Mouse (Mus musculus) MEL (cell line): ENCODE measurements around the gene Large2. TPM values are rescaled to one million over a fixed set of nuclear protein-coding genes. Genes with fewer than 3 reads are reported as not detected.

Source experiments
- DNase-seq: peaks from one replicate; pipeline ENCODE4 v3.0.0; 2011; ENCODE audit warnings: low read depth, low spot score
- H3K27ac ChIP-seq: 2 replicates; pipeline ENCODE4 v1.5.1; 2012; ENCODE audit warnings: low read depth, mild to moderate bottlenecking, control low read depth, low read length, moderate library complexity; ENCODE audit not compliant: control insufficient read depth
- H3K27me3 ChIP-seq, 2 experiments: fragments of 150-350 bp in 1 of 2; sonication (generic) in 1 of 2; 2 replicates each; pipeline ENCODE4 v1.6.1; 2012; ENCODE audit warnings: low read length in 2 of 2, mild to moderate bottlenecking in 2 of 2, improper control_type of control experiment in 1 of 2, moderate library complexity in 1 of 2; ENCODE audit not compliant: insufficient read depth in 2 of 2, control insufficient read depth in 1 of 2
- H3K36me3 ChIP-seq, 2 experiments: 2 replicates each; pipeline ENCODE4 v1.6.1; 2012 to 2014; ENCODE audit warnings: low read length in 2 of 2, improper control_type of control experiment in 1 of 2, inconsistent platforms in 1 of 2, mild to moderate bottlenecking in 1 of 2; ENCODE audit not compliant: insufficient read depth in 2 of 2, control insufficient read depth in 1 of 2
- H3K4me1 ChIP-seq, 2 experiments: fragments of 150-350 bp in 1 of 2; sonication (generic) in 1 of 2; 2 replicates each; pipeline ENCODE4 v1.6.1; 2012; ENCODE audit warnings: low read length in 2 of 2, improper control_type of control experiment in 1 of 2, mild to moderate bottlenecking in 1 of 2; ENCODE audit not compliant: insufficient read depth in 2 of 2, control insufficient read depth in 1 of 2
- H3K4me3 ChIP-seq, 2 experiments: fragments of 150-350 bp in 1 of 2; sonication (generic) in 1 of 2; 2 replicates each; pipeline ENCODE4 v1.5.1; 2012; ENCODE audit warnings: low read depth in 2 of 2, low read length in 2 of 2, mild to moderate bottlenecking in 2 of 2, moderate library complexity in 2 of 2, control low read depth in 1 of 2, improper control_type of control experiment in 1 of 2; ENCODE audit not compliant: control insufficient read depth in 1 of 2, insufficient read depth in 1 of 2
- H3K79me2 ChIP-seq: 2 replicates; pipeline ENCODE4 v1.6.1; 2012; ENCODE audit warnings: mild to moderate bottlenecking, low read length, moderate library complexity; ENCODE audit not compliant: control insufficient read depth, poor library complexity, insufficient read depth
- H3K9ac ChIP-seq: 2 replicates; pipeline ENCODE4 v1.6.1; 2012; ENCODE audit warnings: low read depth, mild to moderate bottlenecking, control low read depth, low read length, moderate library complexity; ENCODE audit not compliant: control insufficient read depth, poor library complexity, severe bottlenecking
- H3K9me3 ChIP-seq: fragments of 150-350 bp; sonication (generic); replicated peaks from 2 replicates; pipeline ENCODE4 v1.6.1; 2012; ENCODE audit warnings: mild to moderate bottlenecking, low read length, improper control_type of control experiment, moderate library complexity; ENCODE audit not compliant: insufficient read depth
- BHLHE40 ChIP-seq: IDR thresholded peaks from 2 replicates; pipeline ENCODE4 v1.6.1; 2012; ENCODE audit warnings: low read depth, mild to moderate bottlenecking, inconsistent platforms, low read length, improper control_type of control experiment, borderline replicate concordance
- CHD1 ChIP-seq: IDR thresholded peaks from 2 replicates; pipeline ENCODE4 v1.6.1; 2012; ENCODE audit warnings: low read depth, mild to moderate bottlenecking, inconsistent platforms, low read length, improper control_type of control experiment
- CHD2 ChIP-seq: IDR thresholded peaks from 2 replicates; pipeline ENCODE4 v1.6.1; 2011; ENCODE audit warnings: low read length, improper control_type of control experiment
- CTCF ChIP-seq, 3 experiments: IDR thresholded peaks in 2 of 3; conservative IDR thresholded peaks in 1 of 3; 2 replicates each; pipeline ENCODE4 v1.5.1; 2011 to 2012; ENCODE audit warnings: low read length in 3 of 3, low read depth in 2 of 3, mild to moderate bottlenecking in 2 of 3, improper control_type of control experiment in 1 of 3, inconsistent platforms in 1 of 3, mixed read lengths in 1 of 3, moderate library complexity in 1 of 3; ENCODE audit not compliant: control insufficient read depth in 1 of 3, insufficient read depth in 1 of 3, poor library complexity in 1 of 3, severe bottlenecking in 1 of 3
- E2F4 ChIP-seq: IDR thresholded peaks from 2 replicates; pipeline ENCODE4 v1.6.1; 2011; ENCODE audit warnings: low read depth, low read length, improper control_type of control experiment, borderline replicate concordance
- ELF1 ChIP-seq: IDR thresholded peaks from 2 replicates; pipeline ENCODE4 v1.6.1; 2014; ENCODE audit warnings: low read depth, mild to moderate bottlenecking, inconsistent platforms, low read length, improper control_type of control experiment, moderate library complexity
- EP300 ChIP-seq, 2 experiments: IDR thresholded peaks; 2 replicates each; pipeline ENCODE4 v1.6.1; 2011; ENCODE audit warnings: improper control_type of control experiment in 2 of 2, low read length in 2 of 2, low read depth in 1 of 2, mild to moderate bottlenecking in 1 of 2
- ETS1 ChIP-seq: IDR thresholded peaks from 2 replicates; pipeline ENCODE4 v1.6.1; 2012; ENCODE audit warnings: low read depth, mild to moderate bottlenecking, inconsistent platforms, low read length, improper control_type of control experiment, moderate library complexity
- GABPA ChIP-seq: IDR thresholded peaks from 2 replicates; pipeline ENCODE4 v1.6.1; 2012; ENCODE audit warnings: low read depth, mild to moderate bottlenecking, inconsistent platforms, low read length, improper control_type of control experiment, moderate library complexity
- GATA1 ChIP-seq: IDR thresholded peaks from 2 replicates; pipeline ENCODE4 v1.6.1; 2011; ENCODE audit warnings: low read depth, low read length, improper control_type of control experiment
- HCFC1 ChIP-seq: IDR thresholded peaks from 2 replicates; pipeline ENCODE4 v1.6.1; 2012; ENCODE audit warnings: low read depth, mild to moderate bottlenecking, inconsistent platforms, low read length, improper control_type of control experiment, moderate library complexity
- JUND ChIP-seq: IDR thresholded peaks from 2 replicates; pipeline ENCODE4 v1.6.1; 2011; ENCODE audit warnings: low read depth, mild to moderate bottlenecking, improper control_type of control experiment, low read length
- MAFK ChIP-seq: IDR thresholded peaks from 2 replicates; pipeline ENCODE4 v1.6.1; 2011; ENCODE audit warnings: low read depth, mild to moderate bottlenecking, low read length, improper control_type of control experiment, borderline replicate concordance
- MAX ChIP-seq: IDR thresholded peaks from 2 replicates; pipeline ENCODE4 v1.6.1; 2011; ENCODE audit warnings: low read length, improper control_type of control experiment
- MAZ ChIP-seq: IDR thresholded peaks from 2 replicates; pipeline ENCODE4 v1.6.1; 2012; ENCODE audit warnings: low read depth, mild to moderate bottlenecking, inconsistent platforms, low read length, improper control_type of control experiment
- MEF2A ChIP-seq: IDR thresholded peaks from 2 replicates; pipeline ENCODE4 v1.6.1; 2014; ENCODE audit warnings: low read depth, mild to moderate bottlenecking, inconsistent platforms, low read length, improper control_type of control experiment; ENCODE audit not compliant: poor library complexity, insufficient replicate concordance, severe bottlenecking; ENCODE audit errors: extremely low read depth
- MXI1 ChIP-seq: IDR thresholded peaks from 2 replicates; pipeline ENCODE4 v1.6.1; 2011; ENCODE audit warnings: mild to moderate bottlenecking, low read depth, low read length, improper control_type of control experiment
- MYB ChIP-seq: IDR thresholded peaks from 2 replicates; pipeline ENCODE4 v1.6.1; 2011; ENCODE audit warnings: mild to moderate bottlenecking, low read depth, low read length, improper control_type of control experiment
- MYC ChIP-seq: IDR thresholded peaks from 2 replicates; pipeline ENCODE4 v1.6.1; 2011; ENCODE audit warnings: low read depth, mild to moderate bottlenecking, low read length, improper control_type of control experiment, moderate library complexity
- NRF1 ChIP-seq: IDR thresholded peaks from 2 replicates; pipeline ENCODE4 v1.6.1; 2014; ENCODE audit warnings: low read depth, mild to moderate bottlenecking, inconsistent platforms, low read length, improper control_type of control experiment, moderate library complexity; ENCODE audit not compliant: poor library complexity, insufficient read depth, severe bottlenecking
- POLR2AphosphoS5 ChIP-seq: IDR thresholded peaks from 2 replicates; pipeline ENCODE4 v1.6.1; 2012; ENCODE audit warnings: low read depth, borderline replicate concordance, mild to moderate bottlenecking, inconsistent platforms, low read length, moderate library complexity, mixed read lengths
- RCOR1 ChIP-seq: IDR thresholded peaks from 2 replicates; pipeline ENCODE4 v1.6.1; 2012; ENCODE audit warnings: low read depth, mild to moderate bottlenecking, inconsistent platforms, low read length, improper control_type of control experiment
- SIN3A ChIP-seq: IDR thresholded peaks from 2 replicates; pipeline ENCODE4 v1.6.1; 2012; ENCODE audit warnings: low read length, improper control_type of control experiment, inconsistent platforms
- SMC3 ChIP-seq: IDR thresholded peaks from 2 replicates; pipeline ENCODE4 v1.6.1; 2011; ENCODE audit warnings: low read depth, low read length, improper control_type of control experiment
- TAL1 ChIP-seq: IDR thresholded peaks from 2 replicates; pipeline ENCODE4 v1.6.1; 2012; ENCODE audit warnings: mild to moderate bottlenecking, inconsistent platforms, low read length, moderate library complexity, mixed read lengths
- TBP ChIP-seq: IDR thresholded peaks from 2 replicates; pipeline ENCODE4 v1.8.0; 2011; ENCODE audit warnings: low read depth, low read length, improper control_type of control experiment
- TCF12 ChIP-seq: IDR thresholded peaks from 2 replicates; pipeline ENCODE4 v1.6.1; 2014; ENCODE audit warnings: low read depth, mild to moderate bottlenecking, inconsistent platforms, low read length, improper control_type of control experiment, moderate library complexity
- UBTF ChIP-seq: IDR thresholded peaks from 2 replicates; pipeline ENCODE4 v1.6.1; 2012; ENCODE audit warnings: low read depth, mild to moderate bottlenecking, inconsistent platforms, low read length, improper control_type of control experiment, moderate library complexity, borderline replicate concordance; ENCODE audit not compliant: insufficient read depth
- ZNF384 ChIP-seq: IDR thresholded peaks from 2 replicates; pipeline ENCODE4 v1.6.1; 2012; ENCODE audit warnings: low read depth, mild to moderate bottlenecking, inconsistent platforms, low read length, improper control_type of control experiment
- polyA plus RNA-seq, 2 experiments: library from polyadenylated mRNA; stranded (reverse) in 1 of 2; unstranded in 1 of 2; fragments of >175 nt in 1 of 2; fragments of >200 nt in 1 of 2; gene quantifications; 2 replicates each; pipeline versions ENCODE4 v1.2.1 to v1.2.4; 2012; ENCODE audit warnings: low replicate concordance in 2 of 2, low read depth in 1 of 2; ENCODE audit not compliant: insufficient read length in 2 of 2, insufficient read depth in 1 of 2, missing spikeins in 1 of 2
- total RNA-seq: library from RNA; depleted of rRNA; stranded (reverse); fragments of 300-350 nt; gene quantifications from 2 replicates; pipeline ENCODE4 v1.2.3, GENCODE M21; 2012

Gene Large2
- total and polyA plus RNA-seq, 3 experiments = 0.03 TPM; not detected in 2

DNA sequence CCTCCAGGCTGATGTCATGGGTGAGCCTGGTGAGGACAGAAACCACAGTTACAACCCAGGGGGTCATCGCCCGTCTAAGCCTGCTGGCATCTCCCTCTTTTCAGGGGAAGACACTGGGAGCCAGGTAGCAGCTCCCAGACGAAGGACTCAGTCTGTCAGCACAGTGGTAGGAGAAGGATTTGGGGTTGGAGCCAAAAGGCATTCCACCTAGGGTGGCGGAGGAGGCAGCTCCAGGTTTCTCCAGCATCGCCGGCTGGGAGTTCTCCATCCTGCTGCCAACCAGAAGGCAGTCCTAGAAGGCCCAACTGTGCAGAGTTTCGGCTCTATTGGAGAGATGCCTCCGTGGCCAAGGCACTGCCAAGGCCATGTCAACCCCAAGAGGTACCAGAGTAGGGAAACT is 16.4 kb upstream of the Large2 start:
- Histone ChIP-seq H3K27ac (no peak overlapping the region), H3K27me3 (no peaks in the 10 kb centered on the region), H3K4me3 (no peak overlapping the region)
- TF ChIP-seq SMC3 = no peak
- no peak for TF ChIP-seq MEF2A
- TF ChIP-seq TBP = no peak
- TF ChIP-seq EP300 (IDR thresholded peaks at IDR 0.05; ENCODE audit: low read depth in 1 of 2, low read length in 2 of 2) = no peak
- no peak for TF ChIP-seq TAL1
- no peak for TF ChIP-seq ZNF384
- TF ChIP-seq MAZ = no peak
- no peak for TF ChIP-seq HCFC1
- no peak for TF ChIP-seq MYC
- TF ChIP-seq NRF1 = no peak
- no peak for TF ChIP-seq MAFK
- TF ChIP-seq JUND = no peak
- no peak for TF ChIP-seq ETS1
- no peak for TF ChIP-seq CHD1
- TF ChIP-seq MAX = no peak
- TF ChIP-seq, all 39 proteins: peak for 0
- H3K79me2 ChIP-seq = no peaks in the 10 kb centered on the region
- no peak for DNase-seq
- H3K9me3 ChIP-seq = no peaks in the 10 kb centered on the region
- peaks cover 9 to 21% of the 10 kb centered on the region in 2 experiments for H3K4me1 ChIP-seq
- peaks cover 0 to 11% of the 10 kb centered on the region in 2 experiments; a peak in 2 of 4 replicates for H3K36me3 ChIP-seq
- H3K9ac ChIP-seq = no peak overlapping the region

DNA sequence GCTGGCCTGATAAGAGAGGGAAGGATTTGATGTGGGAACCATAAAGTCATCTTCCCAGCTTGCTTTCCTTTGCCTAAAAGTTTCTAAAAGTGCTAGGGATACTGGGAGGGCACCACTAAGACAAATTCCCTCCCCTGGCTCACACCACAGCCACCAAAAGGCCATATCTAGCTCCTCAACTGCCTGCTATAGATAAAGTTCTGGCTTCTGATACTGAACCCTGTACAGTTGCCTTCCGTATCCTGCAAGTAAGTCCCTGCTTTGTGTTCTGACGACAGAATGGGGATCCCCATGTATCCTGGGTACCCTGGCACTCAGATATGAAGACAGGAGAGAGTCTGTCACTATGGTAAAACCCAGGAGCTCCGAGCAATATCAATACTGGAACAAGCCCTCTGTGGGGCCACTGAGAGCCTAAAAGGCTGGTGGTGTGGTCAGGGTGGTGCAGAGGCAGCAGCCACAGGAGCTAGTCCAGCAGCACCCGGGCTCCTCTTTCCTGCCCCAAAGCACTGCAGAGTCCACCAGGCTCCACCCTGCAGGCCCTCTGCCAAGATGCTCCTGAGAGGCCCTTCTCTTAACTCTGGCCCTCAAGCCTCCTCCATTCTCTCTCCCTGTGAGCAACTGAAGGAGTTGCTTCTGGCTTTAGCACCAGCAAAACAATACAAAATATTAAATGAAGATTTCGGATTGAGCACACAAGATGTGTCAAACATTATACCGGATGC is 15.7 kb upstream of the Large2 start:
- Histone ChIP-seq H3K36me3 (peaks cover 0 to 11% of the 10 kb centered on the region in 2 experiments; a peak in 2 of 4 replicates), H3K4me3 (no peak overlapping the region), H3K79me2 (no peaks in the 10 kb centered on the region), H3K4me1 (peaks cover 9 to 21% of the 10 kb centered on the region in 2 experiments), H3K27ac (0 out of 2 replicates have a peak overlapping the region, but pooled peaks have one; percentile 21), H3K27me3 (no peaks in the 10 kb centered on the region), H3K9ac (no peak overlapping the region), H3K9me3 (no peaks in the 10 kb centered on the region)
- peak; percentile 49 for DNase-seq
- TF ChIP-seq E2F4 = no peak
- peak; percentile 60 for TF ChIP-seq GATA1
- no peak for TF ChIP-seq TAL1
- no peak for TF ChIP-seq UBTF
- TF ChIP-seq MYB = no peak
- peak; percentile 61 for TF ChIP-seq TCF12
- TF ChIP-seq NRF1 = no peak
- no peak for TF ChIP-seq GABPA
- TF ChIP-seq MXI1 = no peak
- TF ChIP-seq ELF1 = no peak
- TF ChIP-seq ETS1 = 0 out of 2 replicates have a peak, but pooled peaks have one; percentile 35
- TF ChIP-seq MAX = no peak
- no peak for TF ChIP-seq RCOR1
- TF ChIP-seq MYC = no peak
- no peak for TF ChIP-seq MAZ
- TF ChIP-seq CHD1 = no peak
- TF ChIP-seq CHD2 = no peak
- TF ChIP-seq CTCF (IDR thresholded peaks at IDR 0.05 in 2 of 3, conservative IDR thresholded peaks at IDR 0.05 in 1 of 3; ENCODE audit: control insufficient read depth in 1 of 3, insufficient read depth in 1 of 3, low read depth in 2 of 3, low read length in 3 of 3, poor library complexity in 1 of 3, severe bottlenecking in 1 of 3) = no peak
- TF ChIP-seq SMC3 = no peak
- TF ChIP-seq POLR2AphosphoS5 = no peak
- no peak for TF ChIP-seq BHLHE40
- TF ChIP-seq SIN3A = no peak
- no peak for TF ChIP-seq ZNF384
- TF ChIP-seq MEF2A = no peak
